Mouse (Mus musculus) hindbrain, embryonic 10.5 days (tissue): ENCODE data around the gene Bcam. TPM values are rescaled to one million over a fixed set of nuclear protein-coding genes. Genes with fewer than 3 reads are reported as not detected.
"Not testable (repeated sequence)": the region's sequence is repeated elsewhere in the genome, so short reads cannot be mapped to it uniquely, and the experiment has no call there.

ENCODE experiments used
- DNase-seq: peaks from one replicate; pipeline ENCODE4 v3.0.0-alpha.2; 2017; ENCODE audit warnings: low spot score
- H3K27ac ChIP-seq: fragments of 300-500 bp; sonication (generic); 2 replicates; pipeline ENCODE4 v1.5.1; 2016; ENCODE audit warnings: mild to moderate bottlenecking, moderate library complexity
- H3K27me3 ChIP-seq: fragments of 300-500 bp; sonication (generic); 2 replicates; pipeline ENCODE4 v1.6.1; 2016; ENCODE audit warnings: mild to moderate bottlenecking; ENCODE audit not compliant: poor library complexity, insufficient read depth, severe bottlenecking
- H3K36me3 ChIP-seq: fragments of 300-500 bp; sonication (generic); 2 replicates; pipeline ENCODE4 v1.6.1; 2016; ENCODE audit warnings: mild to moderate bottlenecking, moderate library complexity
- H3K4me1 ChIP-seq: fragments of 300-500 bp; sonication (generic); replicated peaks from 2 replicates; pipeline ENCODE4 v1.6.1; 2016; ENCODE audit warnings: mild to moderate bottlenecking
- H3K4me3 ChIP-seq: fragments of 300-500 bp; sonication (generic); 2 replicates; pipeline ENCODE4 v1.5.1; 2016; ENCODE audit warnings: mild to moderate bottlenecking, moderate library complexity
- H3K9me3 ChIP-seq: fragments of 300-500 bp; sonication (generic); 2 replicates; pipeline ENCODE4 v1.6.1; 2016; ENCODE audit warnings: mild to moderate bottlenecking, moderate library complexity
- WGBS: fragments of 180-500 bp; shearing (Covaris S2); methylation state at CpG from one replicate; pipeline ENCODE4 v1.1.7; 2016; 5-methylcytosine and 5-hydroxymethylcytosine counted together
- polyA plus RNA-seq: library from polyadenylated mRNA; unstranded; fragments of >200 nt; fragmentation: Nextera tagmentation; extraction: Ambion mirVana; gene quantifications from 2 replicates; pipeline ENCODE4 v1.2.1, GENCODE M21; 2016

Bcam gene
- polyA plus RNA-seq, 1 experiment from 2014 or later = 46.8 TPM

GRCm38 (mm10) chr7:19800764-19801163, 29.9 kb upstream of the Bcam start:
- 30% methylated on average over 2 of the region's 2 CpGs for WGBS
- Histone ChIP-seq H3K27ac (no peak overlapping the region), H3K4me1 (0 out of 2 replicates have a peak, but pooled peaks cover 5% of the 10 kb centered on the region), H3K4me3 (no peak overlapping the region), H3K27me3 (peaks cover 24% of the 10 kb centered on the region), H3K9me3 (peaks cover 5% of the 10 kb centered on the region; the same call in 1 of the 2 replicates), H3K36me3 (no peaks in the 10 kb centered on the region)
- peak; percentile 30 for DNase-seq

- 4% methylated on average over 32 of the region's 32 CpGs for WGBS
- Histone ChIP-seq H3K36me3 (no peaks in the 10 kb centered on the region), H3K4me1 (0 out of 2 replicates have a peak, but pooled peaks cover 5% of the 10 kb centered on the region), H3K9me3 (no peaks in the 10 kb centered on the region; the same call in 1 of the 2 replicates), H3K27ac (no peak within 1 kb of the TSS), H3K27me3 (peaks cover 29% of the 10 kb centered on the region), H3K4me3 (peak within 1 kb of the TSS; percentile 34)
- DNase-seq = peak; percentile 70
Observed at GRCm38 (mm10) chr7:19796697-19797588, 26.1 kb upstream of the Bcam start, which contains the start of gene Cblc. Gene Cblc, minus strand, starts transcription at chr7:19796809.

GRCm38 (mm10) chr7:19796254-19796653, 25.4 kb upstream of the Bcam start:
- H3K4me1 ChIP-seq = 0 out of 2 replicates have a peak, but pooled peaks cover 5% of the 10 kb centered on the region
- H3K27ac ChIP-seq = no peak overlapping the region

GRCm38 (mm10) chr7:19795236-19795635, 24.4 kb upstream of the Bcam start:
- WGBS = 75% methylated on average over 2 of the region's 2 CpGs
- Histone ChIP-seq H3K27me3 (peaks cover 37% of the 10 kb centered on the region), H3K9me3 (no peaks in the 10 kb centered on the region; the same call in 1 of the 2 replicates), H3K4me1 (0 out of 2 replicates have a peak, but pooled peaks cover 5% of the 10 kb centered on the region), H3K27ac (no peak overlapping the region), H3K36me3 (no peaks in the 10 kb centered on the region), H3K4me3 (no peak overlapping the region)
- no peak for DNase-seq

More at GRCm38 (mm10) chr7:19796254-19796653, 25.4 kb upstream of the Bcam start:
- WGBS = 8% methylated on average over 18 of the region's 18 CpGs
- Histone ChIP-seq H3K36me3 (no peaks in the 10 kb centered on the region), H3K9me3 (no peaks in the 10 kb centered on the region; the same call in 1 of the 2 replicates), H3K4me3 (peak overlapping the region; percentile 34), H3K27me3 (peaks cover 29% of the 10 kb centered on the region)
- no peak for DNase-seq

- no peak overlapping the region for H3K4me3 ChIP-seq
- no peak for DNase-seq
- peaks cover 9% of the 10 kb centered on the region; the same call in 1 of the 2 replicates for H3K4me1 ChIP-seq
- H3K9me3 ChIP-seq = peaks cover 3% of the 10 kb centered on the region; the same call in 1 of the 2 replicates
- H3K36me3 ChIP-seq = no peaks in the 10 kb centered on the region
- H3K27me3 ChIP-seq = peaks cover 42% of the 10 kb centered on the region
- WGBS = 89% methylated on average over 19 of the region's 19 CpGs
- H3K27ac ChIP-seq = no peak overlapping the region
Observed at GRCm38 (mm10) chr7:19792701-19793630, 22.1 kb upstream of the Bcam start.

GRCm38 (mm10) chr7:19791504-19791903, 20.7 kb upstream of the Bcam start:
- not testable (repeated sequence) for DNase-seq, H3K36me3 ChIP-seq, H3K9me3 ChIP-seq, H3K27ac ChIP-seq, H3K4me3 ChIP-seq, H3K4me1 ChIP-seq
- H3K27me3 ChIP-seq = peaks cover 30% of the 10 kb centered on the region
- WGBS = 86% methylated on average over 2 of the region's 2 CpGs

GRCm38 (mm10) chr7:19789904-19790347, 19.1 kb upstream of the Bcam start:
- Histone ChIP-seq H3K36me3 (no peaks in the 10 kb centered on the region), H3K4me3 (peak overlapping the region; percentile 50), H3K9me3 (0 out of 2 replicates have a peak, but pooled peaks cover 3% of the 10 kb centered on the region), H3K4me1 (peaks cover 15% of the 10 kb centered on the region), H3K27me3 (peaks cover 15% of the 10 kb centered on the region), H3K27ac (no peak overlapping the region)
- WGBS = 3% methylated on average over 19 of the region's 19 CpGs
- DNase-seq = peak; percentile 92

GRCm38 (mm10) chr7:19785874-19786458, 15.2 kb upstream of the Bcam start:
- Histone ChIP-seq H3K4me1 (peaks cover 18% of the 10 kb centered on the region), H3K36me3 (no peaks in the 10 kb centered on the region), H3K9me3 (0 out of 2 replicates have a peak, but pooled peaks cover 4% of the 10 kb centered on the region), H3K27me3 (peaks cover 12% of the 10 kb centered on the region), H3K27ac (no peak overlapping the region), H3K4me3 (no peak overlapping the region)
- peak; percentile 16 for DNase-seq
- WGBS = 45% methylated on average over 12 of the region's 12 CpGs

GRCm38 (mm10) chr7:19784764-19785535, 14.1 kb upstream of the Bcam start:
- peak overlapping the region; percentile 53 for H3K27ac ChIP-seq
- 31% methylated on average over 11 of the region's 11 CpGs for WGBS
- peak; percentile 24 for DNase-seq
- no peaks in the 10 kb centered on the region for H3K36me3 ChIP-seq
- peaks cover 11% of the 10 kb centered on the region; the same call in 1 of the 2 replicates for H3K9me3 ChIP-seq
- H3K4me1 ChIP-seq = peaks cover 18% of the 10 kb centered on the region
- H3K27me3 ChIP-seq = peaks cover 4% of the 10 kb centered on the region; the same call in 1 of the 2 replicates
- no peak overlapping the region for H3K4me3 ChIP-seq

GRCm38 (mm10) chr7:19783630-19784029, 12.8 kb upstream of the Bcam start:
- peaks cover 14% of the 10 kb centered on the region for H3K4me1 ChIP-seq
- no peak for DNase-seq
- H3K36me3 ChIP-seq = no peaks in the 10 kb centered on the region
- no peaks in the 10 kb centered on the region; the same call in 1 of the 2 replicates for H3K27me3 ChIP-seq
- H3K27ac ChIP-seq = no peak overlapping the region
- WGBS = 74% methylated on average over 8 of the region's 8 CpGs
- H3K9me3 ChIP-seq = peaks cover 18% of the 10 kb centered on the region; the same call in 1 of the 2 replicates
- no peak overlapping the region for H3K4me3 ChIP-seq

- WGBS = 91% methylated on average over 4 of the region's 4 CpGs
- no peak for DNase-seq
- H3K36me3 ChIP-seq = no peaks in the 10 kb centered on the region
Observed at GRCm38 (mm10) chr7:19782645-19783044, 11.8 kb upstream of the Bcam start.

More at GRCm38 (mm10) chr7:19782645-19783044, 11.8 kb upstream of the Bcam start:
- no peak overlapping the region for H3K4me3 ChIP-seq
- H3K4me1 ChIP-seq = peaks cover 14% of the 10 kb centered on the region
- no peak overlapping the region for H3K27ac ChIP-seq
- H3K9me3 ChIP-seq = peaks cover 14% of the 10 kb centered on the region; the same call in 1 of the 2 replicates
- no peaks in the 10 kb centered on the region for H3K27me3 ChIP-seq
